Mouse (Mus musculus) retina, postnatal 1 day (tissue): Measurements from ENCODE around the gene Scgb2b2.

ENCODE experiments used
- DNase-seq: peaks from one replicate; pipeline ENCODE4 v3.0.0-alpha.2; 2012

Gene Scgb2b2

GRCm38 (mm10) chr7:31290208-31290607, at the start of gene Scgb2b2:
Scgb2b2 (plus strand) TSS chr7:31290508.
- DNase-seq, result no peak

GRCm38 (mm10) chr7:31291721-31292120, 1.4 kb downstream of the Scgb2b2 start, which contains the start of gene Scgb1b2:
Scgb1b2 (minus strand) TSS chr7:31291821.
- no peak for DNase-seq
